Mouse (Mus musculus) left cerebral cortex, adult 18-20 months (tissue): ENCODE measurements around the gene Olfr851. TPM values are rescaled to one million over a fixed set of nuclear protein-coding genes. Genes with fewer than 3 reads are reported as not detected.

Experiments used
- DNase-seq, 2 experiments: peaks; one replicate each; pipeline ENCODE4 v3.0.0; 2021 to 2022; ENCODE audit warnings: low spot score in 2 of 2, mixed read lengths in 1 of 2
- long read RNA-seq, 2 experiments: library from polyadenylated mRNA; stranded (forward); transcript quantifications; one replicate each; pipeline ENCODE4 v2.0.0; 2021
- total RNA-seq, 2 experiments: library from RNA; stranded (reverse); gene quantifications; 2 replicates each; pipeline ENCODE4 v1.2.3; 2021

Olfr851 gene
- total RNA-seq: not detected
- long read RNA-seq, experiment 1: 0 reads
- long read RNA-seq, experiment 2: 0 reads

DNA sequence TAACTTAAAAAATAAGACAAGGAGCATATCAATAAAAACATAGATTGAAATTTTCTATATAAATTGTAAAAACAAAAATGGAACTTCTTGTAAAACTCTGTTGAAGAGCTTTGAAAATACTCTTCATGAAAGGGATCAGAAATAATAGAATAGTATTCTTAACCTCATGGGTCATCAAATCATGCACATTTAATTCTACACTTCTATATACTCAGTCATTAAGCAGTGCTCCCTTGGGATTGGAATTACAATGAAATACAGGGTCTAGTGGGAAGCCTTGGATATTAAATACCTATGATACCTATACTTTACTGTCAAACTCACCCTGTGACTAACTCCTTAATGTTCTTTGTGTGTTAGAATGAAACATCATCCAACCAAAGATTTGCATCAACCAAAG is at the start of gene Olfr851:
Olfr851 (plus strand) TSS at position 301 of the 400 bp plus-strand sequence.
- no peak for DNase-seq

DNA sequence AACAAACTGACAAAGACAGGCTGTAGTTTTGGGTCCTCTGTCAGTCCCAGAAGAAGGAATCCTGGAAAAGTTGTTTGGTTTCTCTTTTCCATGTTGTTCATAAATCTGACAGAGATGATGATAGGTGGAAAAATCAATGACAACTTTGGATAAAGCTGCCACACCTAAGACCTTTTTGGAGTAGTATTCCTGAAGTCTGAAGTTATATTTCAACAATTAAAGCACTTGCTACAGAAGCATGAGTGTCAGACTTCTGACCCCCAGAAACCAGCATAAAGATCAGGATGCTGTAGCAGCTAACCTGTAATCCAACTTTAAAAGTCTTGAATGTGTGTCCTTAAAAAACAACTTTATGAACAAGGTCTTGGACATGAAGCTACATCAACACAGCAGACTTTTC is 14.9 kb upstream of the Olfr851 start, which contains the start of gene Olfr850:
Olfr850 (minus strand) TSS at position 101 of the 400 bp plus-strand sequence.
- no peak for DNase-seq

DNA sequence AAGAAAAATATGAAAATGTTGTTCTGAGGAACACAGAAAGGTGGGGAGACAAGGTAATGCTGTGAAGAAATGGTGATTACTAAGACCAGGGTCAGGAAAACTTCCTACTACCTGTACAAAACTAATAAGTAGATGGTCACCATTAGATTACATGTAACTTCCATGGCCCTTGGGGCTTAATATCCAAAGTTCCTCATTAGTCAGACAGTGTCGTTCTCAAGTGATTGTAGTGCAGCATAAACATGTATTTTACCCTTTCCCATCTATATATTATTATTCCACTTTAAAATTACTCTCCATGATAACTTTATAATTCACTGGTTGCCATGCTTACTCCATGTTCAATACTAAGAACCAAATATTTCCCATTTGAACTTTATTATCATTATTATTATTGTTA is 47.9 kb downstream of the Olfr851 start, which contains the start of gene Olfr853:
Olfr853 (minus strand) TSS at position 101 of the 400 bp plus-strand sequence.
- no peak for DNase-seq

Other genes starting within 250 kb of the Olfr851 start
- gene Olfr843, start 241.3 kb upstream of the Olfr851 start, total RNA-seq: not detected
- gene Olfr844, start 176.9 kb upstream of the Olfr851 start, total RNA-seq: not detected
- gene Olfr845, start 156.8 kb upstream of the Olfr851 start, total RNA-seq: not detected
- not detected for gene Olfr846, start 129.3 kb upstream of the Olfr851 start, total RNA-seq
- gene Olfr847, start 114.6 kb upstream of the Olfr851 start, total RNA-seq: not detected
- gene Olfr849, start 53.0 kb upstream of the Olfr851 start, total RNA-seq: not detected
- not detected for gene Olfr850, start 15.0 kb upstream of the Olfr851 start, total RNA-seq
- not detected for gene Olfr853, start 47.8 kb downstream of the Olfr851 start, total RNA-seq
- gene Olfr854, start 74.1 kb downstream of the Olfr851 start, total RNA-seq: not detected
- gene Olfr855, start 89.3 kb downstream of the Olfr851 start, total RNA-seq: not detected
- 10 to 100 TPM; 21.8 to 22.7 TPM for gene Zfp317, start 128.8 kb downstream of the Olfr851 start, total RNA-seq
- not detected for gene Olfr857, start 216.1 kb downstream of the Olfr851 start, total RNA-seq